Mouse (Mus musculus) cerebellum, adult 8-10 months (tissue): ENCODE results near the gene Grin2d.

Experiments
- DNase-seq: peaks from one replicate; pipeline ENCODE4 v3.0.0; 2022

The Grin2d gene

DNA sequence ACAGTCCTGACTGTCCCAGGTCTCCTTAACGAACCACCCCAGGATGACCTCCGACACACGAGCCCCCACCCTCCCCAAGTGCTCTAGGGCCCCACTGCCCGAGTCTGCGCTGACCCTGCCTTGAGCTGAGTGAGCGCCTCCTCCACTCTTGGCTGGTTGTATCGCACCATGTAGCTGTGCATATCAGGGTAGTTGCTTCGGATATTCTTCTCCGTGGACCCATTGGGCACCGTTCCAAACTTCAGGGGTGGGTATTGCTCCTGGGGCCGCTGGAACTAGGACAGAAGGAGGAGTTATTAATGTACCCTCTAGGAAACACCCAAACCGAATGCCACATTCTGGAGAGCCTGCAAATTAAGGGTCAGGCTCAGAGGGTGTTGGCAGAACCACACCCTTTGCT is 25.1 kb downstream of the Grin2d start:
- DNase-seq: no peak

DNA sequence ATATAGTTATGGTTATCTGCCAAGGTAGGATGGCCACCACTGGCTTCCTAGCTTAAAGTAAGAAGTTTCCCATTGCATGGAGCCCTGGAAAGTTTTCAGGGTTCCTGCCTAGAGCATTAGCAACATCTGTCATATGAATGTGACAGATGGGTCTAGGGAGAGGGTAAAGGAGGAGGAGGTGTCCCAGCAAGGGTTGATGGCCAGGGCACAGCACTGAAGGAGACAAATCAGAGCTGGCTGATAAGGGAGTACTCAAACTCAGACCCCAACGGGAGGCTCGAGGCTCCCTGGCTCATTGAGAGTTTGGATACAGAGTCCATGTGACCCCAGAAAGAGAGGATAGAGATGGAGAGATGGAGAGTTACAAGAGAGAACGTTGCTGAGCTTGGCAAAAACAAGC is 27.5 kb downstream of the Grin2d start:
- no peak for DNase-seq

DNA sequence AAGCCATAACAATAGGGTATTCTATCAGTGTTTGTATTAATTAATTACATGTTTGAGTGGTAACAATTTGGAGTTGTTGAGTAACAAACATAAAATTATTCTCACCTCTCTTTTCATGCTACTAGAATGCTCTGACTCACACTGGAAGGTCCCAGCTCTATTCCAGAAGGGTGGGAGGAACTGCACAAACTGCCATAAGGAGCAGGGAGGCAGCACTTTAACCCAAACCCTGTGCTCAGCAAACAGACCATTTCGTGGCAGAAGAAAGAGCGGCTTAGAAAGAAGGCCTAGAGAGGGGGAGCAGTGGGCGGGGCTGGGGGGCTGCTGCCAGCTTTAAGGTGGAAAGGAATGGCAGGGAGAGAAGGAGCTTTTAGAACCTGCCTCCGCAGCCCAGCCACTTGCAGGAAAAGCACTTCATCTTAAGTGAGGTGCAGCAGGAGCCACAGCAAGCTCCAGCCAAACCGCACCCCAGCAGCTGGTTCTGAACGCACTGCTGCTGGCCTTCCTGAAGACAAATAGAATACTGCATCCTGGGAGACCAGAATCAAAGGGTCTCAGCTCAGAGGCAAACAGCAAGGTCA is 29.6 kb downstream of the Grin2d start:
- no peak for DNase-seq

DNA sequence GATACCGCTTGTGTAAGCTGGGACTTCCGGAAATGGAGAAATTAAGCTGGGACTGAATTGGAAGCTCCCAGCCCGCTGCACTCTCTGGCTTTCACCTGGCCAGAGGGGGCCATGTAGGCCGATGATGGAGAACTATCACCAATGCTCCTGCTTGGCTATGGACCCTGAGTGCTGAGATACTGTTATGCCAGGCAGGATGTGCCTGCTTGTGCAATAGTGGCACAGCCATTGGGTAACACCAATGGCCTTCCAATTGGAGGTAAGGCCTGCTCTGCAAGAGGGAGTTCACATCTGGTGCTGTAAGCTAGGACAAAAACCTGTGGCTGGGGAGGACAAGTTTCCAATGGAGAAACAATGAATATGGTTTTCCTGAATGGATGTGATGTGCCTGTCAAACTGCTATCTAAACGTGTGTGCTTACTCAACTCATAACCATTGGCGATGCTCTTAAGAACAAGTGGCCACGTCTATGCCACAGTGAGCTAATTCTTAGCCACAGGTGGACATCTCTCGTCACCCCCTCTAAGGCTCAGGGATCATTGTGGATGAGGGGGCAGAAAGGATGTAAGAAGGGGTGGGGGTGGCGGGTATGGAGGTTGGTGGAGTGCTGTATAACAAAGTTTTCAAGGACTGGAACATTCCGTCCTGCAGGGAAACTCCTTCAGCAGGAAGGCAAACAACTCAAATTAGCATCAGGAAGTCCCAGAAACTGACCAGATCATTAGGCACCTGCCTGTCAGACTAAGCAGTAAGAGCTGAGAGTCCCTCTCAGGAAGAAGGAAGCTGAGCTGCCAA is 35.0 kb downstream of the Grin2d start:
- DNase-seq: no peak

DNA sequence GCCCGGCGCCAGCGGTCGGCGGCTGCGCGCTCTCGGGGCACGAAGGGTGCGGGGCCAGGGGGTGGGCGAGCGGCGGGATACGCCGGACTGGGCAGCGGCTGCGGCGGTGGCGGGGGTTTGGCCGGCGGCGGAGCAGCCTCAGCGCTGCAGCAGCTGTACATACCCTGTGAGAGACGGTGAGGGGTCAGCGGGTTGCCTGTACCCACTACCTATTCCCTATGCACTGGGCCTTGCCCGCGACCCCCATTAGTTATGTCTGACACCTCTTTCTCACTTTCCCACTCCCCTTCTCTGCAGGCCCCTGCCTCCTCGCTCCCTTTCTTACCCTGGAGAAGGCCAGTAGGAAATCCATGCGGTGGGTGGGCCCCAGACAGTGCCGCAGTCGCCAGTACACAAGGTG is 44.3 kb downstream of the Grin2d start:
- DNase-seq: peak; percentile 8

DNA sequence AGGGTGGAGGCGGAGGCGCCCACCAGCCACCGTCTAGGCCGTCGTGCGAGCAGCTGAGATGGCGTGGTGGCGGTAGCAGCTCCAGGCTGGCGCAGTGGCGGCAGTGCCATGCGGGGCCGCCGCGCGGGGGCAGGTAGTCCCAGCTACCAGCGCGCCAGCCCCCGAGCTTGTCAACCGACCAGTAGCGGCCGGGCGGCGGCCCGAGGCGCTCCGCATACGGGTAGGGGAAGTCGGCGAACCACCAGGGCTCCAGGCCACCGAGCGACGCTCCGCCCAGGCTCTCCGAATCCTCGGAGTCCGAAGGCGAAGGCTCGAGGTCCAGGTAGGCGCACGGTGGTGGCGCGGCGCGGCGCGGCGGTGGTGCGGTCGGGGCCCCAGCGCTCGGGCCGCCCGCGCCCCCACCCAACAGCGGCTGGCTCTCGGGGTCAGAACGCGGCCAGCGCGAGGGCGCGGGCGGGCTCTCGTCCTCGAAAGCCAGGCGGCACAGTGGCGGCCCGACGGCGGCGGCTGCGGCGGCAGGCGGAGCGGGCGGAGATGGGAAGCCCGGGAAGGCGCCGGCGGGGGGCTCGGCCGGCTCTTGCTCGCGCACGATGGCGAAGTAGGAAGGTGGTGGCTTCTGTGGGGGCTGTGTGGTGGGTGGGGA is 44.9 kb downstream of the Grin2d start:
- peak; percentile 6 for DNase-seq

DNA sequence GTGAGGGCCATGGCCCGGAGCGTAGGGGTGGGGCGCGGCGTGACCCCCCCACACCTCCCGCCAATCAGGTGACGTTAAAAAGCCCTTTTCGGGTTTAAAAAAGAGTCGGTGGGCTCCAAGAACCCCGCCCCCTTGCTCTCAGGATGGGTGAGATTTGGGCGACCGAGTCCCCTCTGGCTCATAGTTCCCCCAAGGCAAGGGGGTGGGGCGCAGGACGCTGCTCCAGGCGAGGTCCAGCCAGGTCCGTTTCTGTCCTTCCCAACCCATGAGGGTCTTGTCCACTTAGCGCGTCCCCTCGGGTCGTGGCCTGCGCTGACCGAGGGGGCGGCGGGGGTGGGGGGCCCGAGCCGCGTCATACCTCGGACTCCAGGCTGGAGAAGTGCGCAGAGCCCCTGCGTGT is 45.8 kb downstream of the Grin2d start:
- DNase-seq: peak; percentile 10

DNA sequence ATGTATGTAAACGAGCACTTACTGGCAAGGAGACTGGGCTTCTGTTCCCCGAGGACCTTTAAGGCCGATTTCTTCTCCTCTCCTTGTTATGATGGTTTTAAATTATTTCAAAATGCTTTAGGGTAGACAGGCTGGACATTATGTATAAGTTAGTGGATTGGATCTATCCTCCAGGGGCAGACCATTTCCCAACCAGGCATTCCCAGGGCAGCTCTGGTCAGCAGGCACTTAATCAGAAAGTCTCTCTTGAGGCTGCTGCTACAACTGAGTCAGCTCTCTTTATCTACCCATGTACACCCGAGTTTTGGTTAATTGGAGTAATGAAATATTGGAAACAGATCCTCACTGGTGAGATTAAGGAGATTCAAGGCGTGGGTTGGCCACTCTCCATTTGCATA is 47.1 kb downstream of the Grin2d start:
- no peak for DNase-seq

DNA sequence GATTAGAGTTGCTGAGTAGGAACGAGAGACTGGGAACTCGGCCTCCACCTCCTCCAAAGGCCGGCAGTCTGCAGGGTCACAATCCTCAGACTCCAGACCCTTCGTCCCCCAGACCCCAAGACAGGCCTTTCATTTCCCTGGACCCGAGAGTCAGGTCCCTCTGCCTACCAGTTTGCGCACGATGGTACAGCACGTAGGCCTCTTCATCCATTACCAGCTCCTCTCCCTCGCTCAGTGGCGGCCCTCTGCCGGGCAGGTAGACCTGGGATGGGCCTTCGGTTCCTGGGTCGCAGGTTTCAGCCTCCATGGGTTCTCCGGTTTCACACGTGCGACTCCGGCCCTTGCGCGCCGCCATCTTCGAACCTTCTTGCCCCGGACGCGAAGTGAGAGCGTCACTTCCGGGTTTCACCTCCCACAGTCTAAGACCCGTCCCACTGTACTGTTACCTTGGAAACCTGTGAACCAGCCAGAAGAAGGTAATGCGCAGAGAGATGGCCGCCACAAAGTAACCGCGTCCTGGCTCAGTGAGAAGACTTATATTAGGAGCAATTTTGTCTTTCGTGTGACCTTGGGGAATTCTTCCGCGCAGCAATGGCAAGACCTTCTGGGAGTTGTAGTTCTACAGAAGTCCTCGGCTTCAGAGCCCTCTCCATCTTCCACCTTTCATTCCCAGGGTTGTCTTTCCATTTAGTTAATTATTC is 47.6 kb downstream of the Grin2d start, which contains the start of gene Grwd1:
Grwd1 (minus strand) TSS at position 518 of the 701 bp plus-strand sequence.
- peak; percentile 80 for DNase-seq

DNA sequence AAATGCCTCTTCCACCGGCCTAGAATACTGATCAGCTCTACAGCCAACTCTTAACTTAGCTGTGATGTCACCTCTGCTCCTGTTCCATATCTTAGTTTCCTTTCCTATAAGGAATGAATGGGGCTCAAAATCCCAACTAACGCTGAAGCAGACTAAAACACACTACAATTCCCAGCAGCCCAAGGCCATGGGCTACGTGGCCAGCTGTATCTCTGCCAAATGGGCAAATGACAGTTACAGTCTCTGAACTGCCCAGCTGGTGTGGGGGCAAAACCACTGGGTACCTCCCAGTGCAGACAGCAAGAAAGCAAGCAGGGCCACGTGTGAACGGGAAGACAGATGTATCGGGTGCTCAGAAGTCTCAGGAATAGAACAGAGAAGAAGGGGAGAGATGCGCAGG is 51.5 kb downstream of the Grin2d start:
- DNase-seq: no peak

DNA sequence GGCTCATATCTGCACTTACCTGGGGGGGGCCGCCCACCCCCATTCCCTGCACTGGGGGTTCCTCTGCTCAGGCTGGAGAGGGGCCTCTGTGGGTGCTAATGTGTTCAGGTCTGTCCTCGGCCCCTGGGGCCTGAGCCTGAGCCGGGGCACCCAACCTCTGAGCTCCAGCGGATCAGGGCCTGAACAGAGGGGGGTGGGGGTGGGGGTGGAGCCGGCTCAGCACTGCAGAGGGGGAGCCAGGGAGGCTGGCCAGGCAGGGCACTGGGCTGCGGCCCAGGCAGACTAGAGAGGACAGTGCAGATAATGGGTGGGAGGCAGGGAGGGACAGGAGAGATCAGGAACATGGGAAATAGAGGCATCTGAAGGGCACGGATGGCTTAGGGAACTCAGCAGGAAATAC is 53.6 kb downstream of the Grin2d start, which contains the start of gene Kcnj14:
Kcnj14 (minus strand) TSS at position 185 of the 400 bp plus-strand sequence.
- no peak for DNase-seq

DNA sequence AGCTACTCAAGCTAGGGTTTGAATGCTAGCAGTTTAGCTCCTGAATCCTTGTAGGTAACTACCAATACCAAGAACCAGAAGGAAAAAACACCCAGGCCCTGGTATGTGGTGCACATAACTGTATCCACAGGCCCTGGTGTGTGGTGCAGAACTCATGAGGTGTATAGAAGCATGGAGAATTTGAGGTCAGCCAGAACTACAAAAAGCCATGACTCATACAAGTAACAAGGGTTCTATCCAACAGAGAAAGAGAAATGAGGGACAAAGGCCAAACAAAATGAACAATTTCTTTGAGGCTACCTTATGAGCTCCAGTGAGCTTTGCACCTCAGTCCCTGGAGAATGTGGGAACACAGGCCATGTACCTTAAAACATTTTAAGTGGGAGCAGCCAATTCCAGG is 57.3 kb downstream of the Grin2d start:
- DNase-seq: no peak

DNA sequence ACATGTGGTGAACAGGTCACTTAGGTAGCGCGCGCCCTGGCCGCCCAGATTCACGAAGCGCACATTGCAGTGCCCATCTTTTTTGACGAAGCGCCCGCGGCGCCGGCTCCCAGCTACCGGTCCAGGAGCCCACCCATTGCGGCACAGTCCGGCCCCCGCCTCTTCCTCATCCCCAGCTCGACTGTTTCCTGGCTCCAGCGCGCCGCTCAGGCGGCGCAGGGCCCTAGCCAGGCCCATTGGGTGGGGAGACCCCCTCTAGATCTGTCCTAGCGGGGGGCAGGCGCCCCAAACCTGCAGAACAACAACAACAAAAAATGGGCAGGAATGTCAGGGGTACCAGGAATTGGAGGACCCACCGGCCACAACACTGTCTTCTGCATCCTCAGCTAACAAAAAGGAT is 58.3 kb downstream of the Grin2d start:
- no peak for DNase-seq

DNA sequence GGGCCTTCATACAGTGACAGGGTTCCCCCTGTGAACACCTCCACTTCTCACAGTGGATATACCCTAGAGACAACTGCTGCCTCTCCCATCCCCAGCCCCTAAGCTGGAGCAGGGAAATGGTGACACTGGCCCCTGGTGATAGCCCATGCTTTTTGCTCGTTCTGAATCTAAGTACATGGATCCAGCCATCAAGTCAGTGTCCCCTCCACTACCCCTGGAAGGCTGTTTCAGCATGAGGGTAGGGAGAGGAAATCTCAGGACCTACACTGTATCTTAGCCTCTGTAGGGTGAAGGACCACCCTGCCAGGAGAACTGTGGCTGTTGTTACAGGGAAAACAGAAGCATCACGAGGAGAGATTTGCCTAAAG is 62.2 kb downstream of the Grin2d start:
- DNase-seq: peak; percentile 19

DNA sequence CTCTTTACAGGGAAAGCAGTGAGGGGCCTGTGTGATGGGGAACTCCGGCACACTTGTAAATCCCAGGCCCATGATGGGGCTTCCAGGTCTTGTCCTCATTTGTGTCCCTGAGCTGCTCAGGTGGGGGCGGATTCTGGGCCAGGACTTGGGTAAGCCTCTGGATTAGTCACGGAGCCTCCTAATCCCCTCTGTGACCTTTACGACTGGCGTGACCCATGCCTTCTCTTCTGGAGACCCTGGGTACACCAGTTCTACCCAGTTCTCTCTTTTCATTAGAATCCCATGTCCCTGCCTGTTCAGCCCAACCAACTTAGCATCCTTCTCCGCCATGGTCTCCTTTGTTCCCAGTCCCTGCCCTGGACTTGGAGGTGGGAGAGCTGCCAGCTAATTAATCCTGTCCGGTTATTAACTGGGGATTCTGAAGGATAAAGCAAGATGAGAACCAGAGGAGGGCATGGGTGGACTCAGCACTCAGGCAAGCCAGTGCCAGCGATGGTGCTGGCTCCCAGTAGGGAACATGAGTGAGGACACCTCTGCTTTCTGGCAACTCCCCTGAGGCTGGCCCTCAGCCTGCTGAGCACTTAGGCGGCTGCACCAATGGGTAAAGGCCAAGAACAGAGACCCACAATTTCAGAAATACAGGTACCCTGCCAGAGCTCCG is 62.7 kb downstream of the Grin2d start:
- no peak for DNase-seq

DNA sequence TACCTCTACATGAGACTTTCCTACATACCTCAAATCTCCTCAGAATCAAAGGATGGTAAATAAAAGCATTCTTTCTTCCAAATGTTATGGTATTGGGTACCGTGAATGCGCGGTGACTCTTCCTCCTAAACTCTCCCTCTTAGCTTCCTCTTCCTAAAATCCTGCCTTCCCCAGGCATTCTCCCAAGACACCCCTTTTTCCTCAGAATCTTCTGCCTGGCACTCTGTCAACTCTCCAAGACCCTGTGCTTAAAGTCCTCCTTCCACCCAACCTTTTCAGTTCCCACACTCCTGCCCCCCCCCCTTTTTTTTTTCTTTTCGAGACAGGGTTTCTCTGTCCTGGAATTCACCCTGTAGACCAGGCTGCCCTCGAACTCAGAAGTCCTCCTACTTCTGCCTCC is 63.3 kb downstream of the Grin2d start:
- no peak for DNase-seq

DNA sequence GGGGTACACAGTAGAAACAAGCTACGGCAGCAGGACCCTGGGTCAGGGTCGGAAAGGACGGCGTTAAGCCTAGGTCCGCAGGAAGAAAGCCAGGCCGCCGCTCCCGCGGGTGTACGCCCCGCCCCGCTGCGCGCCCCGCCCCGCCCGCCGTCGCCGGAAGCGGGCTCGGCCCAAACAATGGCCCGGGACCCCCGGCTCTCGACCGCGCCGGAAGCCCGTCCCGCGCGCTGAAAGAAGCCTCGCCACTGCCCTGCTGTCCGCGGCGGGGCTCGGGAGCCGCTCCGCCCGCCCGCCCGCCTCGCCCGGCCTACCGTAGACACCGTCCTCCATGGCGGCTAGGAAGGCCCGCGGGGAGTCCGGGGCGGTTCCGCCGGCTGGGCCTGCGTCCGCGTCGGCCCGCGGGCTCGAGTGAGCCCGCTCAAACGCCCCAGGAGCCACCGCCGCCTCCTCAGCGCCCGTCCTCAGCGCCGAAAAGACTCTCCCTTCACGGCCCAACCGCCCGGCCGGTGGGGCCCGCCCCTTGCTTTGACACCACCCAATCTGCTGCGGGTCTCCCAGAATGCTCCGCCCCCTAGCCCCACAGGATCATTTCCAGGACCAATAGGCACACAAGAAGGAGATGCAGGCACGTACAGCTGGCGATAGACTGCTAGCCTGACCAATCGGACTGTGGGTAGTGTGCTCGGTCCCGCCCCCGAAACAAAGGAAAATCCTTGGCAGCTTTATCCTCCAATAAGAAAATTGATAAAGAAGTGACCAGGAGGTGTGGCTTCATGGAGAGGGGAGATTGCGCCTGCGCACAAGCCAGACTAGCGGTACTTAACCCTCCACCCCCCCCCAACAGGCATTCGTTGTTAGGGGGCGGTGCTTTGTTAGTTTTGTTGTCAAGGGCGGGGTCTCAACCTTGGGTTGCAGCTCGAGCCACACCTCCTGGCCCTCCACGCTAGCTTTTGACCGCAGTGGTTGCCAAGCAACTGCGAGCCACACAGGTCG is 64.1 kb downstream of the Grin2d start, which contains the start of gene Cyth2:
Cyth2 (minus strand) TSS at position 795 of the 993 bp plus-strand sequence.
- DNase-seq: peak; percentile 99

DNA sequence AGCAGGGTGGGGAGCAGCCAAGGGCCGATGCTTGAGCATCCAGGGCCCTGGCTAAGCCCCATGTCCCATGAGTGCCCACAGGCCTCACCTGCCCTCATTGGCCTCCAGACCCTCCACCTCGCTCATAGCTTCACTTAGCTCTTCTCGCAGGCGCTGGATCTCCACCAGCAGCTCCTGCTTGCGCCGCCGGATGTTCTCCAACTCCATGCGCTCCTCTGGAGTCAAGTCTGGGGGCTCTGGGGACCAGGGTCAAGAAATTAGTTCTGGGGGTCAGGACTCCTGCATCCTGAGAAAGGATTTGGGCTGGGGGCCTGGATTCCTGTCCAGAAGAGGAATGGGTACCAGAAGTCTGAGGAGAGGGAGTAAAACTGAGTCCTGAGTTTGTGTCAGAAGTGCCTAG is 65.3 kb downstream of the Grin2d start:
- no peak for DNase-seq

DNA sequence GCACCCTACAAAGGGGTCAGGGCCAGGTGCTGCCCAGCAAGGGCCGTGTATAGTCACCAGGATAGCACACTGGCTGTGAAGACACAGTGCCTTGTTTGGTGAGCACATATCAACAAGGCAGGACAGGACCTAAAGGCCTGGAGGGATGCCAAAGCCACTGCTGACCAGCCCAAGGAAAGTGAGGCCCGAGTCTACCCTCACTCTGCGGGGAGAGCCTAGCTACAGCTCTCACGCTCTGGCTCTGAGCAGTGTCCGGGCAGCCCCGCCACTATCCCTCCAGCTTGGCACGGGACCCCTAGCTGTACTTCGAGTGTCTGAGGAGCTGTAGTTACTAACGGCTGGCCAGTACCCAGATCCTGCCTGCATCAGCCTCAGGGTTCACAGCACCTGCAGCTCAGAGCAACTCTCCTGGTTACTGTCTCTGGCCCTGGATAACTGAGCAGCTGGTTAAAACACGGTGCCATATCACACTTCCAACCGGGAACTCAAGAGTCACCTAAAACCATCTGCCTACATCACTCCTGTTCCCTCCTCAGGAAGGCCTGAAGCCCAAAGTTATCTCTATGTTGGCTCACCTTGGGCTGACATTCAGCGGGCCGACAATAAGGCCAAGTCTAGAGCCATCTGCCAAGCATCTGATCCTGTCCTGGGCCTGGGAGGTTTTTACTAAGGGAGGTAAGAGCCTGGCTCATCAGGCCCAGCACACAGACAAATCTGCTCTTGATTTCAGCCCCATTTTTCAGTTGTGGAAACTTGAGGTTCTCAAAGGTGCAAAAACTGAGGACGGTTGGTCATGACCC is 68.7 kb downstream of the Grin2d start:
- DNase-seq: no peak

DNA sequence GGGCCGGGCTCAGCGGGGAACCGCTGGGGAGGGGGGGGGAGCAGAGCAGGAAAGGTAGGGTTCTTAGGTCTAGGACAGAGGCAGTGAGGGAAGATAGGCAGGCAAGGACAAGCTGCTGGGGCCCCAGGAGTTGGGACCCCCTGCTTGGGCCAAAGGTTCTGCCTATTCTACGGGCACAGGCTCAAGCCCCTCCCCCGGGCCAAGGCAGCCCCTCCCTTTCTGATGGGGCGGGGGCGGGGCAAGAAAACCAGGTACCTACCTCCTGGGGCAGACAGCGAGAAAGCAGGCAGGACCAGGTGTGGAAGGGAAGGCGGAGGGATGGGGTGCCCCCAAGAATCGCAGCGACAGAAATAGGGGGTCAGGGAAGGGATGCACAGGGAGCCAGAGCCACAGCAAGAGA is 69.7 kb downstream of the Grin2d start:
- DNase-seq: no peak

DNA sequence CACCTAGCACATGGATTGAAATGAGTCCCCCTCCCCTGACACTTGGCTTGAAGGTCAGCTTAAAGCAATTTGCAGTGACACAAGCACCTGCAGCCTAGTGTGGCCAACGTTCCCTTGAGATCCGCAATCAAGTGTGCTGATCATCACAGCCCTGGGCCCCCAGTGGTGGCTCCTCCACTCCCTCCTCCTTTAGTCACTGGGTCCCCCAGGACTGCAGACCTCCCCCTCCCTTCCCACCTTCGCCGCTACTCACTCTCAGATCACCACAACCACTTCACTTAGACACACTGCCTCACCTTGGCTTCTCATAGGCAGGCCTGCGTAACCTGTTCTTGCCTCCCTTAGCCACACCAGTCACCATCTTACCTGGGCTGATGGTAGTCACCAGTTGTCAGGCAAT is 72.2 kb downstream of the Grin2d start:
- DNase-seq: no peak
